In genomic region chr14:77413106-77413505, GRCm38 (mm10) we compare ENCODE assay signal across 31 mouse cellular contexts.
DNase-seq lines count a peak whose midpoint lies in the region; ATAC-seq and TF ChIP-seq lines count a peak whose summit lies in the region.
"Had no signal": no experiment of that assay in that cellular context is flagged by ENCODE, and none has a peak within 500 bp of the region (broad histone marks: within the 10 kb centered on the region; RNA-seq: fewer than 3 reads in every experiment).

No protein-coding gene starts in this region.

- DNase-seq in heart, postnatal 0 days (ENCODE audit: low spot score), result no peak
- DNase-seq in heart, adult 9 months (ENCODE audit: low spot score in 2 of 2), result no peak
- DNase-seq in thymus, postnatal 0 days (ENCODE audit: low spot score), result peak; percentile 84
- peak; percentile 62 for DNase-seq in thymus, postnatal 14 days
- DNase-seq in c-Kit-positive CD71-positive TER-119-positive erythroid progenitor cells, embryonic 14.5 days (ENCODE audit: low spot score), result no peak
- DNase-seq in forebrain, embryonic 11.5 days (ENCODE audit: low spot score), result no peak
- DNase-seq: adrenal gland, postnatal 10 days; adrenal gland, postnatal 36 days; cerebellum, adult 11 months; cerebellum, adult 2 months; cerebellum, adult 9-11 months; cerebellum, postnatal 36 days; embryo, embryonic 11 days; gastrocnemius, postnatal 10 days; heart, adult 18-20 months; heart, postnatal 10 days; heart, postnatal 36 days had no signal

- no peaks in the 10 kb centered on the region for H3K4me1 ChIP-seq in heart, postnatal 0 days (ENCODE audit: control insufficient read depth, insufficient read depth)
- H3K4me1 ChIP-seq in forebrain, embryonic 11.5 days (replicated peaks; ENCODE audit: control insufficient read depth, insufficient read depth, low read length), result no peaks in the 10 kb centered on the region
- H3K4me1 ChIP-seq: embryonic facial prominence, embryonic 10.5 days; forebrain, embryonic 13.5 days; heart, embryonic 10.5 days; heart, embryonic 13.5 days; hindbrain, embryonic 13.5 days; intestine, embryonic 15.5 days had no signal

- WGBS in heart, postnatal 0 days, result 70% methylated on average over 5 of the region's 5 CpGs
- WGBS in forebrain, embryonic 11.5 days, result 88% methylated on average over 5 of the region's 5 CpGs

- no peaks in the 10 kb centered on the region for H3K36me3 ChIP-seq in heart, postnatal 0 days (replicated peaks; ENCODE audit: control insufficient read depth, insufficient read depth, low read length)
- no peaks in the 10 kb centered on the region for H3K36me3 ChIP-seq in forebrain, embryonic 11.5 days (ENCODE audit: control insufficient read depth, insufficient read depth, low read length)
- H3K36me3 ChIP-seq: embryonic facial prominence, embryonic 10.5 days; embryonic facial prominence, embryonic 13.5 days; G1E; heart, embryonic 10.5 days; heart, embryonic 13.5 days; hindbrain, embryonic 10.5 days; hindbrain, embryonic 13.5 days; intestine, embryonic 15.5 days had no signal

- H3K9ac ChIP-seq in heart, postnatal 0 days (replicated peaks; ENCODE audit: low read depth, low read length), result no peak overlapping the region
- no peak overlapping the region for H3K9ac ChIP-seq in forebrain, embryonic 11.5 days (ENCODE audit: low read length)
- H3K9ac ChIP-seq: embryonic facial prominence, embryonic 13.5 days; forebrain, embryonic 13.5 days; heart, embryonic 13.5 days; hindbrain, embryonic 13.5 days; intestine, embryonic 15.5 days had no signal

- ATAC-seq in heart, postnatal 0 days (ENCODE audit: insufficient read depth, low read depth), result no peak
- no peak for ATAC-seq in forebrain, embryonic 11.5 days (replicated peaks; ENCODE audit: low FRiP score)
- ATAC-seq: forebrain, embryonic 13.5 days; forebrain, embryonic 16.5 days; hindbrain, embryonic 16.5 days; intestine, embryonic 15.5 days; Patski had no signal

- H3K27me3 ChIP-seq in heart, postnatal 0 days (ENCODE audit: control insufficient read depth, insufficient read depth, low read length), result no peaks in the 10 kb centered on the region
- H3K27me3 ChIP-seq in forebrain, embryonic 11.5 days (ENCODE audit: control insufficient read depth, insufficient read depth, low read length), result peaks cover 2% of the 10 kb centered on the region; the same call in 1 of the 2 replicates
- H3K27me3 ChIP-seq: CH12.LX; embryonic facial prominence, embryonic 13.5 days; heart, embryonic 13.5 days; hindbrain, embryonic 13.5 days; intestine, embryonic 15.5 days; Patski had no signal

- no peak for TF ChIP-seq EP300 in heart, postnatal 0 days (IDR thresholded peaks at IDR 0.05; ENCODE audit: low read depth)

- TF ChIP-seq CTCF in heart, postnatal 0 days (IDR thresholded peaks at IDR 0.05; ENCODE audit: low read depth), result no peak

- no peak overlapping the region for H3K4me3 ChIP-seq in heart, postnatal 0 days (ENCODE audit: low read depth, low read length)
- H3K4me3 ChIP-seq in forebrain, embryonic 11.5 days (ENCODE audit: low read depth, low read length), result no peak overlapping the region
- H3K4me3 ChIP-seq: embryonic facial prominence, embryonic 10.5 days; embryonic facial prominence, embryonic 13.5 days; erythroblast, embryonic 14.5 days; forebrain, embryonic 13.5 days; heart, embryonic 10.5 days; heart, embryonic 13.5 days; hindbrain, embryonic 10.5 days; hindbrain, embryonic 13.5 days; intestine, embryonic 15.5 days had no signal

- H3K4me2 ChIP-seq in heart, postnatal 0 days (ENCODE audit: low read depth, low read length), result no peak overlapping the region
- no peak overlapping the region for H3K4me2 ChIP-seq in forebrain, embryonic 11.5 days (ENCODE audit: low read depth, low read length, severe bottlenecking)
- H3K4me2 ChIP-seq: embryonic facial prominence, embryonic 13.5 days; forebrain, embryonic 13.5 days; heart, embryonic 13.5 days; hindbrain, embryonic 13.5 days; intestine, embryonic 15.5 days had no signal

- H3K9me3 ChIP-seq in heart, postnatal 0 days (replicated peaks; ENCODE audit: control insufficient read depth, low read length), result no peaks in the 10 kb centered on the region
- no peaks in the 10 kb centered on the region for H3K9me3 ChIP-seq in forebrain, embryonic 11.5 days (ENCODE audit: control insufficient read depth, low read length)
- H3K9me3 ChIP-seq: embryonic facial prominence, embryonic 10.5 days; embryonic facial prominence, embryonic 13.5 days; forebrain, embryonic 13.5 days; heart, embryonic 10.5 days; heart, embryonic 13.5 days; hindbrain, embryonic 10.5 days; hindbrain, embryonic 13.5 days; intestine, embryonic 15.5 days had no signal

- H3K27ac ChIP-seq in heart, postnatal 0 days (ENCODE audit: low read depth), result peak overlapping the region; percentile 49; the same call in 1 of the 2 replicates
- no peak overlapping the region for H3K27ac ChIP-seq in forebrain, embryonic 11.5 days (ENCODE audit: low read depth, low read length)
- H3K27ac ChIP-seq: embryonic facial prominence, embryonic 10.5 days; embryonic facial prominence, embryonic 13.5 days; forebrain, embryonic 13.5 days; heart, embryonic 10.5 days; heart, embryonic 13.5 days; hindbrain, embryonic 10.5 days; hindbrain, embryonic 13.5 days; intestine, embryonic 15.5 days had no signal

Comparison
In these comparisons a context has a peak if more than half of its experiments do, and no peak if none do; other contexts are left out.
1. DNase-seq: peak in thymus, postnatal 0 days (single experiment) and thymus, postnatal 14 days (single experiment); none in heart, postnatal 0 days (single experiment), heart, adult 9 months (0 of 2), c-Kit-positive CD71-positive TER-119-positive erythroid progenitor cells, embryonic 14.5 days (single experiment) and forebrain, embryonic 11.5 days (single experiment).